Mouse (Mus musculus) right cerebral cortex, postnatal 10 days (tissue): ENCODE measurements around the gene Sema5b.

Experiments
- DNase-seq, 2 experiments: peaks; one replicate each; pipeline ENCODE4 v3.0.0; 2021; ENCODE audit warnings: low spot score in 2 of 2

Gene Sema5b

DNA sequence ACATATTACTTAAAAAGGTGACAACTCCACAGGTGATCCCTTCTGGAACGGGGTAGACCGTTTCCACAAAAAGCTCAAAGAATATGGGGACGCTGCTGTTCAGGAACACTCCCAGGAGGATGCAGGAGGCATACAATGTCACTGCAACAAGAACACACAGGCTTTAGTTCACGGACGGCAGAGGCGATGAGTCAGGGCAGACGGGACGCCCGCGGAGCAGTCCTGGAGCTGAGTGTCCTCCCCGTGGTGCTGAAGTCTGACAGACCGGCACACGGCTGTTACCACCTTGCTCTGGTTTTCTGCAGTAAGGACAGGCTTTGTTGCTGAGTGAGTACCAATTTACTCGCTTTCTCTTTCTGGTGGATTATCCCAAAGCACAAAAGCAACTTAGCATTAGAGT lies 163.9 kb downstream of the Sema5b start:
- no peak for DNase-seq

DNA sequence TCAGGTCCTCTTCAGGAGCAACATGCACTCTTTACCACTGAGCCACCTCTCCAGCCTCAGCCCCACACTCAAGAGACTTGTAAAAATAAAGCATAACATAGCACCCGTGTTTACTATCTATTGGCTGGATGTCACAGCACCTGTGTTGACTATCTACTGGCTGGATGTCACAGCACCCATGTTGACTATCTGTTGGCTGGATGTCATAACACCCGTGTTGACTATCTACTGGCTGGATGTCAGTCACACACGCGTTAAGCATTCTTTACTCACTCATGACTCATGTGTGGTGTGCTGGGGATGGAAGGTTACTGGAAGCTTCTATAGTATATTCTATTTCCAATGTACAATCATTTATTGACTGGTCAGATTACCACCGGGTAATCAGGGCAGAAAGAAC lies 166.1 kb downstream of the Sema5b start:
- DNase-seq: no peak

DNA sequence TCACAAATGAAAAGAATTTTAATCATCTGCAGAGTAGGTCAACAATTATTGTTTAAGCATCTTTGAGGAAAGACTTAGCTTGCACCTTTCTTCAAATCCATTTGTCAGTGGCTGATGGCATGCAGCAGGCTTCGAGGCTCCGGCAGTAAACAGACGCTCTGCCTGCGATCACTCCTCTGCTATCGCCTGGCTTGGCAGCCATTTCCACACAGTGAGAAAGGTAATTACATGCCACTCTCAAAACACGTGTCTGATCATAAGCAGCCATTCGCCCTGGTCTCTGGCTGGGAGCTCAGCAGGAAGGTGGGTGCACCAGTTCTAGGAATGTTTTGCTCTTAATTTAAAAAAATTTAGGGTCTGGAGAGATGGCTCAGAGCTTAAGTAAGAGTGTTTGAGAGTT lies 170.1 kb downstream of the Sema5b start:
- no peak for DNase-seq

DNA sequence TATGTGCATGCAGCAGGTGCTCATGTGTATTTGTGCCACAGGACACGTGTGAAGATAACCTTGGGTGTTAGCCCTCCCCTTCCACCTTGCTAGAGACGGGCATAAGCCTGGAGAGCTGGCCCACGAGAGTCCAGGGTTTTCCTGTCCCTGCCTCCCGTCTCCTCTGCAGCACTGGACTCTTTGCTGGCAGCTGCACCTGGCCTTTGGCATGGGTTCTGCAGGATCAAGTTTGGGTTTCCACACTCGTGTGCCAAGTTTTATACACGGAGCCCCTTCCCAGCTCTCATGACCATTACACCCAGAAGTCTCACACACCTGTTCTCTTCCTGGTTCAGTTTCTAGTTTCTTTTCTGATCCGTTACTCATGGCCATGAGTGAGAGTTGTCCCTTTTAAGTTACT lies 172.7 kb downstream of the Sema5b start:
- DNase-seq: no peak
